Mouse (Mus musculus) C2C12 (cell line): ENCODE measurements around the gene Aldh3b3.

Experiments
- CEBPB ChIP-seq: IDR thresholded peaks from one replicate; pipeline ENCODE4 v1.6.1; 2011; ENCODE audit warnings: low read depth, mild to moderate bottlenecking, control low read depth, moderate library complexity
- CTCF ChIP-seq: IDR thresholded peaks from one replicate; pipeline ENCODE4 v1.5.1; 2011; ENCODE audit not compliant: control insufficient read depth, insufficient read depth, insufficient read length
- MAX ChIP-seq: IDR thresholded peaks from one replicate; pipeline ENCODE4 v1.6.1; 2011; ENCODE audit warnings: mild to moderate bottlenecking, control low read depth
- USF1 ChIP-seq: IDR thresholded peaks from one replicate; pipeline ENCODE4 v1.6.1; 2011; ENCODE audit warnings: low read depth, mild to moderate bottlenecking, control low read depth, moderate library complexity

GRCm38 (mm10) chr19:4015635-4016034, 57.2 kb downstream of the Aldh3b3 start:
- TF ChIP-seq CTCF: no peak
- TF ChIP-seq MAX: no peak
- no peak for TF ChIP-seq USF1
- TF ChIP-seq CEBPB: no peak
